Mouse (Mus musculus) limb, embryonic 13.5 days (tissue): ENCODE results near the gene Rab3ip. TPM values are rescaled to one million over a fixed set of nuclear protein-coding genes. Genes with fewer than 3 reads are reported as not detected.
A peak's percentile ranks its signal among the peaks of the same experiment; 100 is the strongest.

Experiments used
- ATAC-seq: fragments of 200-750 bp; cut with Nextera tagmentation; 2 replicates; pipeline ENCODE4 v1.8.0; 2017; ENCODE audit warnings: low read depth, moderate number of reproducible peaks, moderate TSS enrichment; ENCODE audit not compliant: low FRiP score
- H3K27ac ChIP-seq: fragments of 300-500 bp; sonication (generic); 2 replicates; pipeline ENCODE4 v1.5.1; 2015; ENCODE audit warnings: inconsistent platforms, mild to moderate bottlenecking, moderate library complexity
- H3K27me3 ChIP-seq: fragments of 300-500 bp; sonication (generic); 2 replicates; pipeline ENCODE4 v1.6.1; 2015; ENCODE audit warnings: mild to moderate bottlenecking, inconsistent platforms
- H3K36me3 ChIP-seq: fragments of 300-500 bp; sonication (generic); 2 replicates; pipeline ENCODE4 v1.6.1; 2015; ENCODE audit warnings: inconsistent platforms, mild to moderate bottlenecking, moderate library complexity
- H3K4me1 ChIP-seq: fragments of 300-500 bp; sonication (generic); 2 replicates; pipeline ENCODE4 v1.6.1; 2015; ENCODE audit warnings: inconsistent platforms
- H3K4me2 ChIP-seq: fragments of 300-500 bp; sonication (generic); replicated peaks from 2 replicates; pipeline ENCODE4 v1.6.1; 2015; ENCODE audit warnings: inconsistent platforms, mild to moderate bottlenecking, moderate library complexity
- H3K4me3 ChIP-seq: fragments of 300-500 bp; sonication (generic); 2 replicates; pipeline ENCODE4 v1.5.1; 2015; ENCODE audit warnings: moderate library complexity, mild to moderate bottlenecking, inconsistent platforms
- H3K9ac ChIP-seq: fragments of 300-500 bp; sonication (generic); 2 replicates; pipeline ENCODE4 v1.6.1; 2015; ENCODE audit warnings: mild to moderate bottlenecking, inconsistent platforms
- H3K9me3 ChIP-seq: fragments of 300-500 bp; sonication (generic); 2 replicates; pipeline ENCODE4 v1.6.1; 2016; ENCODE audit warnings: inconsistent platforms
- WGBS: fragments of 180-500 bp; shearing (Covaris S2); methylation state at CpG from one replicate; pipeline ENCODE4 v1.1.7; 2015; 5-methylcytosine and 5-hydroxymethylcytosine counted together
- polyA plus RNA-seq: library from polyadenylated mRNA; unstranded; fragments of >200 nt; fragmentation: Nextera tagmentation; extraction: Ambion mirVana; gene quantifications from 2 replicates; pipeline ENCODE4 v1.2.1, GENCODE M21; 2015

Rab3ip gene
- polyA plus RNA-seq: 38.6 and 40.4 TPM in 2 replicates

DNA sequence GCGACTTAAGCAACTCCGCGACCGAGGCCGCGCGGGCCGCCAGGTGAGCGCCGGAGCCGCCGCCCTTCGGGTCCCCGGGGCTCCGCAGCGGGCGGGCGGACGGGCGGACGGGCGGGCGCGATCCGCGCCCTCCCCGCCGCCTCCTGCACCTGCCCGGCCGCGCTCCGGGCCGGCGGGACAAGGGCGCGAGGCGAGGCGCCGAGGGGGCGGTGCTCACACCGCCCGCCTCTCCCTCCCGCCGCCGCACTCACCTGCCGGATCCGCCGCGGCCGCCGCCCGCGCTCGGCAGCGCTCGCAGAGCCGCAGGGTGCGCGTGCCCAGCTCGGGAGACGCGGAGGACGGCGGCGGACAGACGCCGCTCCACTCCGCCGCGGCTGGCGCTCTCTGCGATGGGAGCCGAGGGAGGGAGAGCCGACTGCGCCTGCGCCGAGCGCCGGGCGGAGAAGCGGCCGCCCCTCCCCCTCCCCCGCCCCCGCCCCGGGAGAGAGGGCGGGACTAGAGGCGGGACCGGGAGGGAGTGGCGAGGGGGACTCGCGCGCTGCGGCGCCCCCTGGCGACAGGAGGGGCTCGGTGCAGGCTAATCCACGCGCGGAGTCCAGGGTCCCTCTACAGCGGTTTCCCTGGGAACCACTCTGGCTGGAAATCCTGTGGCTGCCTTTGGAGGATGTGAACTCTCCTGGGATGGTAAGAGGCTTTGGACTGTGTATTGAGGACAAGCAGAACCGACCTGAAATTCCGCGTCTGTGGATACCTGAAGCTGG, at the start of gene Rab3ip:
Gene Rab3ip, minus strand, starts transcription at position 761 of the 761 bp plus-strand sequence.
- peak within 1 kb of the TSS; percentile 70 for H3K27ac ChIP-seq
- ATAC-seq: peak; percentile 93
- peak within 1 kb of the TSS; percentile 84 for H3K9ac ChIP-seq
- no peaks in the 10 kb centered on the region for H3K27me3 ChIP-seq
- no peaks in the 10 kb centered on the region for H3K9me3 ChIP-seq
- WGBS: under 1% methylated on average over 48 of the region's 103 CpGs
- H3K4me1 ChIP-seq: peaks cover 44% of the 10 kb centered on the region
- peak within 1 kb of the TSS; percentile 69 for H3K4me2 ChIP-seq
- H3K4me3 ChIP-seq: peak within 1 kb of the TSS; percentile 78
- 0 out of 2 replicates have a peak, but pooled peaks cover 3% of the 10 kb centered on the region for H3K36me3 ChIP-seq

DNA sequence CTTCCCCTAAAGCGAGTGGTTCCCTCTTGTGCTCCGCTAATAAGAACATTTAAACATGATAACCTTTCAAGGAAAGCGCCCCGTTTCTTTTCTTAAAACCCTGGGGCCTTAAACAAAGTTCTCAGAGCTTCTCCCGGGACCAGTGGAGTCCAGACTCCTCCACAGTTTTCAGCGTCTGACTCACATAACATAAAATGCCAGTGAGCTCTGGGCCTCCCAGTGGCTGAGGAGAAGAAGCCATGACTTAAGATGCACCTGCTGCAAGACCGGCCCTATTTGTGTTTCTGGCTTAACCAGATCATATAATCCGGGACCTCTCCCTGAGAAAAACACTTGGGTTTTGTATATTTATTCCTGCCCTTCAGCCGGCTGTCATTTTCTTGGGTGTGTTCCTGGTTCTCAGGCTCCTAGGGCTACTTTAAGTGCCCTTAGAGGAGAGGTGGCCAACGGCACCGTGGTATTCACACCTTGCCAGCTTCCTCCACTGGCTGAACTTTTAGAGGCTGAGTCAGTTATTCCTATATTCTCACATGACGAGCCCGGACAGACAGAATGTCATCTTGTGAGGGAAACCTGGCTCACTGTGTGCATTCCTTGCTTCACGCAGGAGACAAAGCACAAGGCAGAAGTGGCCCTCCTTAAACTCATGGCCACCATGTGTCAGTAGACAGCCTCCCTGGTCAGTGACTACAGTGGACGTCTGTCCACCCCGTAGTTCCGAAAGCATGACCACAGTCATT, 48.3 kb upstream of the Rab3ip start:
- H3K4me3 ChIP-seq: no peak overlapping the region
- H3K27ac ChIP-seq: no peak overlapping the region
- no peaks in the 10 kb centered on the region for H3K27me3 ChIP-seq
- no peaks in the 10 kb centered on the region for H3K4me1 ChIP-seq
- H3K9me3 ChIP-seq: no peaks in the 10 kb centered on the region
- 78% methylated on average over 17 of the region's 17 CpGs for WGBS
- no peak overlapping the region for H3K4me2 ChIP-seq
- H3K36me3 ChIP-seq: no peaks in the 10 kb centered on the region
- no peak for ATAC-seq
- no peak overlapping the region for H3K9ac ChIP-seq

DNA sequence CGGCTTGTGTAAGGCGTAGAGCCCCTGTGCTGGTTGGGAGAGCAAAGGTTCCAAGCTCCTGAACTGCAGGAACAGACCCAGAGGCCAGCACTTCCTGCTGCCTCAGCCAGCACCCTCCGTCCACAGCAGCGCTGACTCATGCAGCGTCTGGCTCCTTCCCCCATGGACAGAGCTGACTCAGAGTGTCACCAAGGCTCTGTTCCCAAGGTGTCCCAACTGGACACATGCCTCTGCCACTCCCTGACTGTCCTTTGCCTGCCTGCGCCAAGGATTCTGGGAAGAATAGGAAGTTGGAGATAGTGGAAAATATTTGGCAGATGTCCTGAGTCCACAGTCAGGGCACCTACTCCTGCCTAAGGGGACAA, 45.6 kb upstream of the Rab3ip start:
- no peak overlapping the region for H3K27ac ChIP-seq
- H3K4me3 ChIP-seq: no peak overlapping the region
- no peak overlapping the region for H3K9ac ChIP-seq
- no peaks in the 10 kb centered on the region for H3K4me1 ChIP-seq
- no peaks in the 10 kb centered on the region for H3K9me3 ChIP-seq
- no peak for ATAC-seq
- H3K4me2 ChIP-seq: no peak overlapping the region
- no peaks in the 10 kb centered on the region for H3K36me3 ChIP-seq
- no peaks in the 10 kb centered on the region for H3K27me3 ChIP-seq
- WGBS: 73% methylated on average over 6 of the region's 6 CpGs

DNA sequence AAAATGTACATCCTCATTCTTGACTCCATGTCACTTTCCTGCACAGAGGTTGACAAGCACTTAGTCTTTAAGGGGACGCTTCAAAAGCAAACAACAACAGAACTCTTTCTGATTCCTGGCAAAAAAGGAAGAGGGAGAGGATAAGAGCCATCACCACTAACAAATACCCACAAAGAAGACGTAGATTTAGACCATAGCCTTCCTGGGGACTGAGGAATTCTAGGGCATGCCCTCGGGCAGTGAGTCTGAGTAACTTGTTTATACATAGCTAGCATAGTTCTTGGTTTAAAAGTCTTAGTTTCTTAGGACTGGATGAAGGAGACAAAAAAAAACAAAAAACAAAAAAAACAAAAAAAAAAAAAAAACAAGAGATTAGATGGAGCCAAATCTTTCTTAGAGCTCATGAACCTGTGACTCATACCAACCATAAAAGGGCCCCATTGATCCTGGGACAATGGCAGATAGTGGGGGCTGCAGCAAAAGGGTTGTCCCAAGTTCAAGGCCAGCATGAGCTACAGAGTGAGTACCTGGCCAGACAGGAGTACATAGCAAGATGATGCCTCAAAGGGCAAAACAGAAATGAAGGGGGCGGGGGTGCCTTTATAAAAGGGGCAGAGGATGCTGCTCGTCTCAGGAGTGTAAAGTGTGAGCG, 45.1 kb upstream of the Rab3ip start:
- no peaks in the 10 kb centered on the region for H3K36me3 ChIP-seq
- no peaks in the 10 kb centered on the region for H3K9me3 ChIP-seq
- H3K27me3 ChIP-seq: no peaks in the 10 kb centered on the region
- no peak overlapping the region for H3K27ac ChIP-seq
- H3K4me2 ChIP-seq: no peak overlapping the region
- no peak for ATAC-seq
- WGBS: 69% methylated on average over 6 of the region's 6 CpGs
- H3K9ac ChIP-seq: no peak overlapping the region
- no peaks in the 10 kb centered on the region for H3K4me1 ChIP-seq
- no peak overlapping the region for H3K4me3 ChIP-seq

DNA sequence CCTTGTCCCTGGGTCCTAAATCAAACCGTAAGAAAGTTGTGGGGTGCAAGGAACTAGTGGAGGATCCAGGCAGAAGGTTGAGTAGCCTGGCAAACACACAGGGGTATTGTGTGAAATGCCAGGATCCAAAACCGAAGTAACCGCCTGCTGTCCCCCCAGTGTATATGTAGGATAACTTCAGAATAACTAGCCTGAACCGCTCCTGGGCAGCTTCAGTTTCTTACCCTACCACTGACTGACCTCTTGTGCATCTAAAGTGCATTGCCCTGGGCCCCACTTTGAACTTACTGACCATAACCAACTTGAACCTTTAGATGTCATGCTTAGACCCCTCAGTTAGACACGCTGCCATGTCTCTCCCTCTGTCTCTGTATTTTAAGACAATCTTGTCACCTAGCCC, 44.6 kb upstream of the Rab3ip start:
- Histone ChIP-seq H3K9ac (no peak overlapping the region), H3K36me3 (no peaks in the 10 kb centered on the region), H3K27me3 (no peaks in the 10 kb centered on the region), H3K27ac (no peak overlapping the region), H3K4me2 (no peak overlapping the region), H3K4me1 (no peaks in the 10 kb centered on the region), H3K9me3 (no peaks in the 10 kb centered on the region), H3K4me3 (no peak overlapping the region)
- WGBS: 83% methylated on average over 5 of the region's 5 CpGs
- ATAC-seq: no peak

DNA sequence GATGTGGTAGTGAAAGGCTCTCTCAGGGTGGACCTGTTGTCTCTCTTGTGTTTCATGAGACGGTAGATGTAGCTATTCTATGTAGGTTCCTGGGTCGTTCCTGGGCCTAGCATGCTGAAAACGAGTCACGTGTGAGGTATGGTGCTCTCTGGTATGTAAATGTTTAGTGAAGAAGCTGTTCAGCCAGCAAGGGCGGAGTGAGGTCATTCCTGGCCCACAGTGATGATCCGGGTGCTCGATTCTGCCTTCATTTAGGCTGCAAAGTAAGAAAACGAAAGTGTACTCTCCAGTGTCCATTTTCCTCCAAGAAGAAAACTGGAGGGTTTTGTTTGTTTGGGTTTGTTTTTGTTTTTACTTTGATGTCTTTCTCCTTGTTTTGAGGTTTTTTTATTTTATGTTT, 43.4 kb upstream of the Rab3ip start:
- no peaks in the 10 kb centered on the region for H3K4me1 ChIP-seq
- 91% methylated on average over 8 of the region's 8 CpGs for WGBS

DNA sequence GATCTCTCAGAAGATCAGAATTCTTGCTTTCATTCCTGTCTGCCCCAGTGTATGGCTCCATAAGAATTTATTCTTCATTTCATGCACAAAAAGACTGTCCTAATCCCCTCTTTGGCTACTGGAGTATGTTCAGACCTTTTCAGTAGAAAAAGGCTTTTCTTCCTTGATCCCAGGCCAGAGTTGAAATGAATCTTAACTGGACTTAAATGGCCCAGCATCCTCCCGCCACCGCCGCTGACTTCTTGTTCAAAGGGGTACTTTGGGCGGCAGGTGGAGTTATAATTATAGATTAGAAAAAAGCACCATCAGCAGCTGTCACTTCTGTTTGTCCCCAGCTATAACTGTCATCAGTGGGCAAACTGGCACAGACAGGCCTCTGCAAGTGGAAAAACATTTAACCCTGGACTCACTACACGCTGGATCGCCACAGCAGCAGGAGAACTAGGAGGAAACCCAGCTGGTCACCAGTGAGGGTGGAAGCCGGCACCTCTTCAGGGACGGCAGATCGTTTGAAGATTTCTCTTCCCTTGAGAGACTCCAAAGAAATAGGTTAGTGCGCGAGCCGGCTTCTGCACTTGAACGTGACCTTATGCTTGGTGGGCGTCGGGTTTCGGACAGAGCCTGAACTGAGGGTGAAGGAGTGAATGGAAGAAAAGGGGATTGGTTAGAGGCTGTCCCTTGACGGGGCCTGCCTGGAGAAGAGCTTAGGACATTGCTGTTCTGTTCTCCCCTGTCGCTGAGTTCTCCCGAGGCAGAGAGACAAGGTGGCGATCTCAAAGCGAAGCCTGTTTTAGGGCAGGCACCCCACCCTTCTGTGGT, 35.9 kb upstream of the Rab3ip start, which contains the start of gene Best3:
Gene Best3, plus strand, starts transcription at position 51 of the 819 bp plus-strand sequence.
- no peaks in the 10 kb centered on the region for H3K9me3 ChIP-seq

More for the DNA sequence above, 43.4 kb upstream of the Rab3ip start:
- Histone ChIP-seq H3K9ac (no peak overlapping the region), H3K27ac (no peak overlapping the region), H3K27me3 (no peaks in the 10 kb centered on the region), H3K36me3 (no peaks in the 10 kb centered on the region), H3K4me2 (no peak overlapping the region), H3K9me3 (no peaks in the 10 kb centered on the region), H3K4me3 (no peak overlapping the region)
- no peak for ATAC-seq

DNA sequence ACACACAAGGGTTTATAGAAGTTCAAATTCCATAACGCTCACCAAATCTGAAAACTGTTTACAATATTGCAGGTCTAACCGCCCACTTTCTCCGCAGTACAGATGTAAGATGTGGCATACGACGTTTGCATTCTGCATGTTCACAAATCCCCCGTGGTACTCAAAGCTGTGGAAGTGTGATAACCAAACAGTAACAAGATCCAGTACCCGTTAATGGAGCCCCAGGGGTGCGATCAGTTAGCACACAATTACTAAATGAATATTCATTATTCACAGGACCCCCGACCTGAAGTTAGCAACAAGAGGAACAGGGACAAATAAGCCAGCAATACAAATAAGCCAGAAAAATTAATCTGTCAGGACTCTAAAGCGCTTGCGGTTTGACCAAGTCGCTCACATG, 34.3 kb upstream of the Rab3ip start:
- H3K36me3 ChIP-seq: no peaks in the 10 kb centered on the region
- H3K9me3 ChIP-seq: no peaks in the 10 kb centered on the region
- H3K9ac ChIP-seq: no peak overlapping the region
- H3K27me3 ChIP-seq: no peaks in the 10 kb centered on the region
- ATAC-seq: no peak
- no peak overlapping the region for H3K27ac ChIP-seq
- H3K4me3 ChIP-seq: no peak overlapping the region
- WGBS: 61% methylated on average over 12 of the region's 12 CpGs
- no peak overlapping the region for H3K4me2 ChIP-seq
- peaks cover 6% of the 10 kb centered on the region; the same call in 1 of the 2 replicates for H3K4me1 ChIP-seq

More for the DNA sequence above, 35.9 kb upstream of the Rab3ip start, which contains the start of gene Best3:
- Histone ChIP-seq H3K27ac (no peak within 1 kb of the TSS), H3K27me3 (no peaks in the 10 kb centered on the region), H3K36me3 (no peaks in the 10 kb centered on the region), H3K4me3 (no peak within 1 kb of the TSS), H3K4me1 (peaks cover 6% of the 10 kb centered on the region; the same call in 1 of the 2 replicates), H3K9ac (no peak within 1 kb of the TSS), H3K4me2 (no peak within 1 kb of the TSS)
- 43% methylated on average over 21 of the region's 21 CpGs for WGBS
- ATAC-seq: no peak; the same call in 1 of the 2 replicates

DNA sequence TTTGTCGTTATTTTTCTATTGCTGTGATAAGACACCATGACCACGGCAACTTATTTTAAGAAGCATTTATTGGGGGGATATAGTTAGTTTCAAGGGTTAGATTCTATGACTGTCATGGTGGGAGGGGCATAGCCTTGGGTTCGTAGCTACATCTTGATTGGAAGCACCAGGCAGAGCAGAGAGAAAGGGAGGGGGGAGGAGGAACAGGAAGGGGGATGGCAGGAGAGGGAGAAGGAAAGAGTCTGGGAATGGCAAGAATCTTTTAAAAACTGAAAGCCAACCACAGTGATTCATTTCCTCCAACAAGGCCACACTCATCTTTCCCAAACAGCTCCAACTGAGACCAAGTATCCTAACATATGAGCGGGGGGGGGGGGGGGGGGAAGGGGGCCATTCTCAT, 32.0 kb upstream of the Rab3ip start:
- H3K4me1 ChIP-seq: peaks cover 6% of the 10 kb centered on the region; the same call in 1 of the 2 replicates

DNA sequence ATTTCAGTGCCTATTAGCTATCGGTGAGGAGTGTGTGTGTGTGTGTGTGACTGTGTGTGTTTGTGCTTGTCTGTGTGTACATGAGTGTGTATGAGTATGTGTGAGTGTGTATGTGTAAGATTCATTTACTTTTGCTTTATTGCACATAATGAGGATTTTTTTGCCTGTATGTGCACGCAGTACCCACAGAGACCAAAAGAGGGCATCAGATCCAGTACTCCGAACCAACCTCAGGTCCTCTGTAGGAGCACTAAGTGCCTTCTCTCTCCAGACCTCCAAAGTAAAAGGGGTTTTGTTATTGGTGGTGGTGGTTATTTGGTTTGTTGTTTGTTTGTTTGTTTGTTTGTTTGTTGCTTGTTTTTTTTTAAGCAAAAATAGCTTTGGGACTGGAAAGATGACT, 30.3 kb upstream of the Rab3ip start:
- Histone ChIP-seq H3K9me3 (no peaks in the 10 kb centered on the region), H3K4me2 (no peak overlapping the region), H3K36me3 (no peaks in the 10 kb centered on the region), H3K27ac (no peak overlapping the region), H3K4me3 (no peak overlapping the region), H3K4me1 (no peaks in the 10 kb centered on the region), H3K27me3 (no peaks in the 10 kb centered on the region), H3K9ac (no peak overlapping the region)
- 71% methylated on average over 3 of the region's 3 CpGs for WGBS
- ATAC-seq: no peak

More for the DNA sequence above, 32.0 kb upstream of the Rab3ip start:
- no peaks in the 10 kb centered on the region for H3K27me3 ChIP-seq
- 45% methylated on average over 4 of the region's 4 CpGs for WGBS
- no peak overlapping the region for H3K4me3 ChIP-seq
- no peaks in the 10 kb centered on the region for H3K36me3 ChIP-seq
- H3K9ac ChIP-seq: no peak overlapping the region
- no peak overlapping the region for H3K27ac ChIP-seq
- H3K9me3 ChIP-seq: no peaks in the 10 kb centered on the region
- no peak overlapping the region for H3K4me2 ChIP-seq
- ATAC-seq: no peak

DNA sequence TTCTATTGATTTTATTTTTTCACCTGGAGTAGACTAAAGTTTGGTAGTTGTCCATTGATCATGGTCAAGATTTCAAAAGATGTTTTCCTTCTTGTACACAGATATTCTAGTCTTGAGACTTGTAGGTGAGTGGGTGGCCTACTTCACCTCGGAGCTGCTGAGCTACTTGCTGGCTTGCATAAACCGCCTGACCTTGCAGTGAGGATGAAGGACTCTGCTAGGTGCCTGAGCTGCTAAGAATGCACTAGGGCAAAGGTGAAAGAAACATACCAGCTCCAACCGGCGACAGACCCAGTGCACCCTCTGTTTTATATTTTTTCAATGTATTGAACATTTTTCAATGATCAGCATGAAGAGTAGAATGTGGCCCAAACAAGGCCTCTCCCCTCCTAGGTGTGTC, 29.7 kb upstream of the Rab3ip start:
- Histone ChIP-seq H3K36me3 (no peaks in the 10 kb centered on the region), H3K4me3 (no peak overlapping the region), H3K9me3 (no peaks in the 10 kb centered on the region), H3K27me3 (no peaks in the 10 kb centered on the region), H3K27ac (no peak overlapping the region), H3K9ac (no peak overlapping the region), H3K4me1 (no peaks in the 10 kb centered on the region), H3K4me2 (no peak overlapping the region)
- no peak for ATAC-seq
- 88% methylated on average over 4 of the region's 4 CpGs for WGBS
